Mouse (Mus musculus): Measurements from ENCODE around the gene Krt80.

Krt80 gene

DNA sequence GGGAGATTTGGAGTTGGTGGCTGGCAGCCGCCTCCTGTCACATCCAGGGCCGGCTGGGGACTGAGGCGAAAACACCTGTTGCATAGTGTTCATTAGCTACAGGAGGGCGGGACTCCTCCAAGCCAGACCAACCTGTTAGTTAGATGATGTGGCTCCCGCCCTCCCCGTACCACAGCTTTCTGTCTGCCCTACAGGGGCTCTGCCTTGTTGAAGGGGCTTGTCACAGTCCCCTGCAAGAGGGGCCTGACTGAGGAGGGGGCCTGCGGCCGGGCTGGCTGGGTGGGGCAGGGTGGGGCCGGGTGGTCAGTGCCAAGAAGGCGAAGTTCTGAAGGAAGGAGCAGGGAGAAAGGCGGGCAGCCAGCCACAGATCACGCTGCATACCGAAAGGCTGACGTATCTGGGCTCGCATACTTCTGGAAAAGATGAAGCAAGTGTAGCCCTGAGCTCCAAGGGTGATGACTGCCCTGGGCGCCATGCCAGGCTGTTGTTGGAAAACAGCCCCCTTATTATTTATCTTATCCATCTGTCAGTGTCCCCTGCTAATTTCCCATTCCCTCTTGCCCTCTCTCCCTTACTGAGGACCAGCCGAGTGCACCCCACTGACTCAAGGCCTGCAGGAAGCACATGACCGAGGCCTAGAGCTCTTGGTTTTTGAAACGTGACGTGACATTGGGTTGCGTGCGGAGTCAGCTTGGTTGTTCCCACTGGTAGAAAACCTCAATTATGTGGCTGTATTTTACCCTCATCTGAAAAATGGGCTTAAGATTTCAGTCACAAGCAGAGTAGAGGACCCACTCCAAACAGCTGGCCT, at the start of gene Krt80:
Gene Krt80, minus strand, starts transcription at position 62 of the 811 bp plus-strand sequence.
- in situ Hi-C loops (cut with MboI, MseI): no loop called here

- in situ Hi-C loops (cut with MboI, MseI): no loop called here
Observed at GRCm38 (mm10) chr15:101418950-101419349, 49.0 kb upstream of the Krt80 start.

- in situ Hi-C loops (cut with MboI, MseI): no loop called here
Observed at GRCm38 (mm10) chr15:101414807-101415565, 45.0 kb upstream of the Krt80 start.

GRCm38 (mm10) chr15:101413916-101414635, 44.1 kb upstream of the Krt80 start:
- in situ Hi-C loops (cut with MboI, MseI): no loop called here

GRCm38 (mm10) chr15:101412188-101412587, 42.2 kb upstream of the Krt80 start:
- in situ Hi-C loops (cut with MboI, MseI): no loop called here

GRCm38 (mm10) chr15:101410775-101411174, 40.8 kb upstream of the Krt80 start, which contains the start of gene Krt7:
Krt7 (plus strand) TSS chr15:101411043.
- in situ Hi-C loops (cut with MboI, MseI): no loop called here

DNA sequence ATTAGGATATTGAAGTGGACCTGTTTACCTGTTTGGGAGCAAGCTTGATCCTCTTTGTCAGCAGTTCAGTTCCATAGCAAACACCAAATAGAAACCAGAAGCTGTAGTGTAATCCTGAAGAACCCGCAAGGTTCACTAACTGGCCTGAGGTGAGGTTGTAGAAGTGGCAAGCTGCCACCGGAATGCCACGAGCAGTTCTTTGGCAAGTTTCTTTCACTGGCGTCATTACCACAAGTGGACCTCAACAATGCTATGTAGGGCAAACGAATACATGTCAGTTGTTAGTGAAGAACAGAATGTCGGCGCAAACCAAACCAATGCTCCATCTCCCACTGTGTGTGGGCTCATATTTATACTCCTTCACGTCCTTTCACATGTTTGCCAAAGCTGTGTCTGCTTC, 28.3 kb upstream of the Krt80 start:
- in situ Hi-C loops (cut with MboI, MseI): no loop called here

DNA sequence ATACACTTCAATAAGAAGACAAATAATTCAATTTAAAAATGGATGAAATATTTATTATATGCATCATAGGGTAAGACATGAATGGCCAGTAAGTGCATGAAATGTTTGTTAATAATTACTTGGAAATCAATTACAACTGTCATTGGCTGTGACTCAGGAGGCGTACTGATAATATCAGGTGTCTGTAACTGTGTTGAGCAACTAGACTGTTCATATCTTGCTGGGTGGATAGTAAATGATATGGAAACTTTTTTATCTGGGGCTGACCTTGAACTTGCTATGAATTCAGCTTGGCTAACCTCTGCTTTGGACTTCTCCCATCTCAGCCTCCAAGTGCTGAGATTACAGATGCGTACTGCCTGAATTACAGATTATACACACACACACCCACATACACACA, 27.7 kb upstream of the Krt80 start:
- in situ Hi-C loops (cut with MboI, MseI): no loop called here

DNA sequence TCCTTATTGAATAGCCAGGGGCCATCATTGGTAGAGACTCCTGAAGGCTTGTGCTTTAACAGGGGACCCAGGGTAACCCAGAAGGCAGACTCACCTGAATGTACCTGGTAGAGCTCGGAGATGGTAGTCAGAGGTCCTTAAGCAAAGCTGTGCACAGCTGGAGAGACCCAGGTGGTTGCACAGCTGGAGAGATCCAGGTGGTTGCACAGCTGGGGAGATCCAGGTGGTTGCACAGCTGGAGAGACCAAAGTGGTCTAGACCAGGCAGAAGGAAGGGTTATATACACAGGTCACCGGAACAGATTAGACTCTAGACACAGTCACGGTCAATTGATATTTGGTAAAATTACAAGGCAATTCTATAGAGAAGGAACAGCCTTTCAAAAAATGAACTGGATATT, 27.0 kb upstream of the Krt80 start:
- in situ Hi-C loops (cut with MboI, MseI): no loop called here

- in situ Hi-C loops (cut with MboI, MseI): no loop called here
Observed at GRCm38 (mm10) chr15:101396466-101396865, 26.5 kb upstream of the Krt80 start.

- in situ Hi-C loops (cut with MboI, MseI): no loop called here
Observed at GRCm38 (mm10) chr15:101394908-101395307, 24.9 kb upstream of the Krt80 start.

- in situ Hi-C loops (cut with MboI, MseI): no loop called here
Observed at GRCm38 (mm10) chr15:101392251-101392650, 22.3 kb upstream of the Krt80 start.

DNA sequence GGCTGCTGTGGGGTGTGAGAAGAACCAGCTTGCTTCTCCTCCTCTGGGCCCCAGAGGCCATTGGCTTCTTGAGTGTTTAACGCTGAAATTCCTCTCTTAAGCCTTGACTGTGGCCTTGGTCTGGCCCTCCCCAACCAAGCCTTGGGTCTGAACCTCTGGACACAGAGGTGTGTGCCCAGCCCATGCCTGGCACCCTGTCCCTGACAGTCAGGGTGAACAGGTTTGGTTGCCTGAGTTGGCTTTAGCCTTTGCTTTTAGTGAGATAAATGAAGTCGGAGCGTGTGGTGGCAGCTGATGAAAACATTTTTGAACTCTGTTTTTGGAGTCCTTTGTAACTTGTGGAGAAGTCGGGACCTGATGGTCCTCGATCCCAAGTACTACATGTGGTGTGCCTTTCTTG, 20.2 kb upstream of the Krt80 start:
- in situ Hi-C loops (cut with MboI, MseI): no loop called here

DNA sequence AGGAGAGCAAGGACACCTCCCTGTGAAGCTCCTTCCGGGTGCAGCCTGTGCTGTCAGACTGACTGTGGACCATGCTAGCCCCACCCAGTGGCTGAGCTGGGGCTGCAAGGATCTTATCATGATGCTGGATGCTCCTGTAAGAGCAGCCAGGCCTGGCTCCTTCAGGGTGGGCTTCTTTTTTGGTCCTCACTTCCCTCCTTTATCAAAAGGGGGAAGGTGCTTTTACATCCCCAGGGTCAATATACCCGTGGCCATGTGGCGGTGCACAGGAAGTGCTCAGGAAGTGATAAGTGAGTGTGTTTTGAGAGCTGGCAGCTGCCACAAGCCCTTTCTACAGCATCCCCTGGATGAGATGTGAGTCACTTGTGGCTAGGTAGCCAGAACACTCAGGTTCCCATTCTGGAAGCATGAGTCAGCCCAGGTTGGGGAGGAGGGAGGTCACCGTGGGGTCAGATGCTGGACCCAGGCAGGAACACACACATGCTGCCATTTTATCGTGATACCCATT, 18.1 kb upstream of the Krt80 start:
- in situ Hi-C loops (cut with MboI, MseI): no loop called here

GRCm38 (mm10) chr15:101387176-101387575, 17.2 kb upstream of the Krt80 start:
- in situ Hi-C loops (cut with MboI, MseI): no loop called here

DNA sequence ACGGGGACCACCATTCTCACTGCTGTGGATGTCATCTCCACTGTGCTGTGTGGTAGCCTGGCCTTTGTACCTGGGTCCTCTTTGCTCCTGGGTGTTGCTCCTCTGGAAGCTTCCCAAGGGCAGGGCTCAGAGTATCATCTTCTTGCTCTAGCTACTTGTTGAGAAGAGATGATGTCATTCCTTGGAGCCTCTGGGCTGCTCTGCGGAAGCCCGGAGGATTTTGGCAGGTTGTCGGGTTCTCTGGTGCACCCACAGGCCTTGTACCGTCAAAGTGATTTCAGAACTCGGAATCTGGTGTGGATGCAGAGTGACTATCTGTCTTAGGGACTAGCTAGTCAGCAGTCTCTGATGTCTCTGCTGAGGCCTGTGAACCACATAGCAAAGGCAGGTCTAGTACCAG, 15.1 kb upstream of the Krt80 start:
- in situ Hi-C loops (cut with MboI, MseI): no loop called here

GRCm38 (mm10) chr15:101384610-101385009, 14.6 kb upstream of the Krt80 start:
- in situ Hi-C loops (cut with MboI, MseI): no loop called here

GRCm38 (mm10) chr15:101382811-101383210, 12.8 kb upstream of the Krt80 start:
- in situ Hi-C loops (cut with MboI, MseI): no loop called here

- in situ Hi-C loops (cut with MboI, MseI): no loop called here
Observed at GRCm38 (mm10) chr15:101381758-101382157, 11.8 kb upstream of the Krt80 start.

DNA sequence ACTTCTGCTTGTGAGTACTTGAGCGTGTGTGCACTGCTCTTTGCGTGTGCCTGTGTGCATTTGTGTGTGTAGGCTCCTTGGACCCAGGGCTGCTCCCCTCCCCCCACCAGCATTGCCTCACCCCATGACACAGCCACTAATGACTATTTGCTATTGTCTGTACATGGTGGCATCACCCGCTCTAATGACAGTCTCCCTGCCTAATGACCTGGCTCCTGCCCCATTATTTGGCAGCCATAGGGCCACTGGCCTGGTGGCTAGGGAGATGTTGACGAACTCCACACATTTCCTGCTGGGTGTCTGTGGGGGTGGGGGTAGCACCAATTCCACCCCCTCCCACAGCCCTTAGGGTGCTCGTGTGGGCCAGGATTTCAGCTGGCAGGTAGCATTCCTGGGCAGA, 8.7 kb upstream of the Krt80 start:
- in situ Hi-C loops (cut with MboI, MseI): no loop called here

- in situ Hi-C loops (cut with MboI, MseI): no loop called here
Observed at GRCm38 (mm10) chr15:101376776-101377061, 6.8 kb upstream of the Krt80 start.
